Mouse (Mus musculus) liver, embryonic 11.5 days (tissue): ENCODE measurements around the gene Rem2. TPM values are rescaled to one million over a fixed set of nuclear protein-coding genes. Genes with fewer than 3 reads are reported as not detected.

ENCODE experiments used
- ATAC-seq: fragments of 200-750 bp; cut with Nextera tagmentation; replicated peaks from 2 replicates; pipeline ENCODE4 v1.8.0; 2017; ENCODE audit warnings: moderate number of reproducible peaks, mild to moderate bottlenecking, moderate TSS enrichment, moderate library complexity; ENCODE audit not compliant: low FRiP score
- DNase-seq: peaks from one replicate; pipeline ENCODE4 v3.0.0-alpha.2; 2017; ENCODE audit warnings: low spot score
- H3K27ac ChIP-seq: fragments of 300-500 bp; sonication (generic); 2 replicates; pipeline ENCODE4 v1.5.1; 2014; ENCODE audit warnings: mild to moderate bottlenecking, low read depth, low read length, control low read depth
- H3K27me3 ChIP-seq: fragments of 300-500 bp; sonication (generic); replicated peaks from 2 replicates; pipeline ENCODE4 v1.6.1; 2014; ENCODE audit warnings: low read length, mixed read lengths; ENCODE audit not compliant: control insufficient read depth, insufficient read depth
- H3K36me3 ChIP-seq: fragments of 300-500 bp; sonication (generic); 2 replicates; pipeline ENCODE4 v1.6.1; 2014; ENCODE audit warnings: mild to moderate bottlenecking, low read length, moderate library complexity, mixed read lengths; ENCODE audit not compliant: control insufficient read depth, insufficient read depth
- H3K4me1 ChIP-seq: fragments of 300-500 bp; sonication (generic); replicated peaks from 2 replicates; pipeline ENCODE4 v1.6.1; 2014; ENCODE audit warnings: low read length, mixed read lengths; ENCODE audit not compliant: control insufficient read depth, insufficient read depth
- H3K4me2 ChIP-seq: fragments of 300-500 bp; sonication (generic); 2 replicates; pipeline ENCODE4 v1.6.1; 2014; ENCODE audit warnings: mild to moderate bottlenecking, control low read depth, moderate library complexity
- H3K4me3 ChIP-seq: fragments of 300-500 bp; sonication (generic); 2 replicates; pipeline ENCODE4 v1.5.1; 2014; ENCODE audit warnings: low read depth, low read length, control low read depth
- H3K9ac ChIP-seq: fragments of 300-500 bp; sonication (generic); 2 replicates; pipeline ENCODE4 v1.6.1; 2014; ENCODE audit warnings: low read depth, low read length, control low read depth
- H3K9me3 ChIP-seq: fragments of 300-500 bp; sonication (generic); 2 replicates; pipeline ENCODE4 v1.6.1; 2016; ENCODE audit warnings: low read length, inconsistent platforms, mixed read lengths; ENCODE audit not compliant: control insufficient read depth
- WGBS: fragments of 180-500 bp; shearing (Covaris S2); extraction: QIAGEN DNeasy Blood & Tissue Kit; methylation state at CpG from one replicate; pipeline ENCODE4 v1.1.7; 2014; 5-methylcytosine and 5-hydroxymethylcytosine counted together
- polyA plus RNA-seq: library from polyadenylated mRNA; unstranded; fragments of >200 nt; fragmentation: Nextera tagmentation; extraction: Ambion mirVana; gene quantifications from 2 replicates; pipeline ENCODE4 v1.2.1, GENCODE M21; 2014

The Rem2 gene
- polyA plus RNA-seq, 1 experiment from 2014 or later: 0.29 TPM

GRCm38 (mm10) chr14:54496706-54497105, 20.8 kb downstream of the Rem2 start:
- Histone ChIP-seq H3K4me2 (no peak overlapping the region), H3K9ac (no peak overlapping the region), H3K36me3 (no peaks in the 10 kb centered on the region), H3K4me3 (no peak overlapping the region), H3K27ac (no peak overlapping the region), H3K9me3 (no peaks in the 10 kb centered on the region), H3K27me3 (no peaks in the 10 kb centered on the region), H3K4me1 (no peaks in the 10 kb centered on the region)
- no peak for ATAC-seq
- DNase-seq: no peak
- WGBS: 84% methylated on average over 14 of the region's 14 CpGs

- Histone ChIP-seq H3K36me3 (no peaks in the 10 kb centered on the region), H3K4me2 (no peak overlapping the region), H3K27me3 (no peaks in the 10 kb centered on the region), H3K9ac (no peak overlapping the region), H3K4me1 (no peaks in the 10 kb centered on the region), H3K9me3 (no peaks in the 10 kb centered on the region), H3K4me3 (no peak overlapping the region), H3K27ac (no peak overlapping the region)
- WGBS: 69% methylated on average over 2 of the region's 2 CpGs
- ATAC-seq (no peak), DNase-seq (no peak)
Measured at GRCm38 (mm10) chr14:54499330-54499729, 23.4 kb downstream of the Rem2 start.

- Histone ChIP-seq H3K4me1 (no peaks in the 10 kb centered on the region), H3K9me3 (no peaks in the 10 kb centered on the region), H3K4me3 (no peak overlapping the region), H3K36me3 (no peaks in the 10 kb centered on the region), H3K9ac (no peak overlapping the region), H3K27ac (no peak overlapping the region), H3K4me2 (no peak overlapping the region), H3K27me3 (no peaks in the 10 kb centered on the region)
- no peak for ATAC-seq
- DNase-seq: no peak
- 34% methylated on average over 2 of the region's 2 CpGs for WGBS
Measured at GRCm38 (mm10) chr14:54501365-54501764, 25.5 kb downstream of the Rem2 start.

- WGBS: 62% methylated on average over 2 of the region's 2 CpGs
- Histone ChIP-seq H3K4me1 (no peaks in the 10 kb centered on the region), H3K4me3 (no peak overlapping the region), H3K27me3 (no peaks in the 10 kb centered on the region), H3K27ac (no peak overlapping the region), H3K4me2 (no peak overlapping the region), H3K36me3 (peaks cover 14% of the 10 kb centered on the region), H3K9ac (no peak overlapping the region), H3K9me3 (no peaks in the 10 kb centered on the region)
- DNase-seq: no peak
- ATAC-seq: no peak
Measured at GRCm38 (mm10) chr14:54503092-54503491, 27.2 kb downstream of the Rem2 start.

GRCm38 (mm10) chr14:54509774-54510173, 33.9 kb downstream of the Rem2 start:
- Histone ChIP-seq H3K36me3 (peaks cover 77% of the 10 kb centered on the region), H3K9ac (no peak overlapping the region), H3K4me3 (no peak overlapping the region), H3K27me3 (no peaks in the 10 kb centered on the region), H3K4me1 (no peaks in the 10 kb centered on the region), H3K27ac (no peak overlapping the region), H3K9me3 (peaks cover 6% of the 10 kb centered on the region; the same call in 1 of the 2 replicates), H3K4me2 (no peak overlapping the region)
- ATAC-seq (no peak), DNase-seq (no peak)
- 92% methylated on average over 9 of the region's 9 CpGs for WGBS

- DNase-seq (no peak), ATAC-seq (peak; percentile 30)
- H3K4me2 ChIP-seq: peak overlapping the region; percentile 76
- no peaks in the 10 kb centered on the region for H3K27me3 ChIP-seq
- H3K4me3 ChIP-seq: peak overlapping the region; percentile 83
- peak overlapping the region; percentile 51; the same call in 1 of the 2 replicates for H3K27ac ChIP-seq
- no peaks in the 10 kb centered on the region for H3K4me1 ChIP-seq
- H3K9ac ChIP-seq: peak overlapping the region; percentile 82
- WGBS: 4% methylated on average over 17 of the region's 17 CpGs
- peaks cover 34% of the 10 kb centered on the region for H3K36me3 ChIP-seq
- peaks cover 6% of the 10 kb centered on the region; the same call in 1 of the 2 replicates for H3K9me3 ChIP-seq
Measured at GRCm38 (mm10) chr14:54516710-54517310, 40.9 kb downstream of the Rem2 start.

GRCm38 (mm10) chr14:54523600-54523999, 47.7 kb downstream of the Rem2 start:
- DNase-seq (no peak), ATAC-seq (no peak)
- no peak overlapping the region for H3K4me3 ChIP-seq
- 36% methylated on average over 6 of the region's 6 CpGs for WGBS
- no peaks in the 10 kb centered on the region for H3K9me3 ChIP-seq
- H3K4me1 ChIP-seq: peaks cover 7% of the 10 kb centered on the region
- H3K27ac ChIP-seq: no peak overlapping the region
- no peaks in the 10 kb centered on the region for H3K27me3 ChIP-seq
- H3K4me2 ChIP-seq: no peak overlapping the region
- H3K9ac ChIP-seq: no peak overlapping the region
- no peaks in the 10 kb centered on the region for H3K36me3 ChIP-seq

- H3K36me3 ChIP-seq: no peaks in the 10 kb centered on the region
- peak overlapping the region; percentile 36 for H3K4me3 ChIP-seq
- H3K27me3 ChIP-seq: no peaks in the 10 kb centered on the region
- H3K27ac ChIP-seq: no peak overlapping the region
- no peaks in the 10 kb centered on the region for H3K9me3 ChIP-seq
- ATAC-seq: no peak
- DNase-seq: peak; percentile 38
- peak overlapping the region; percentile 57 for H3K4me2 ChIP-seq
- 2% methylated on average over 18 of the region's 18 CpGs for WGBS
- H3K9ac ChIP-seq: 0 out of 2 replicates have a peak overlapping the region, but pooled peaks have one; percentile 5
- peaks cover 7% of the 10 kb centered on the region for H3K4me1 ChIP-seq
Measured at GRCm38 (mm10) chr14:54527227-54528006, 51.5 kb downstream of the Rem2 start.

GRCm38 (mm10) chr14:54528007-54528393, 52.1 kb downstream of the Rem2 start:
- H3K9ac ChIP-seq: no peak overlapping the region
- 23% methylated on average over 5 of the region's 5 CpGs for WGBS
- no peak for ATAC-seq

More at GRCm38 (mm10) chr14:54528007-54528393, 52.1 kb downstream of the Rem2 start:
- Histone ChIP-seq H3K9me3 (no peaks in the 10 kb centered on the region), H3K27ac (no peak overlapping the region), H3K4me2 (peak overlapping the region; percentile 57), H3K36me3 (no peaks in the 10 kb centered on the region), H3K4me3 (peak overlapping the region; percentile 36; the same call in 1 of the 2 replicates), H3K4me1 (peaks cover 7% of the 10 kb centered on the region), H3K27me3 (no peaks in the 10 kb centered on the region)
- no peak for DNase-seq
